Mouse (Mus musculus): ENCODE data around the gene Amigo3.

- no peak for TF ChIP-seq POLR2A (IDR thresholded peaks at IDR 0.05; ENCODE audit: low read depth, low read length)
- TF ChIP-seq CTCF (IDR thresholded peaks at IDR 0.05; ENCODE audit: borderline replicate concordance, insufficient read depth, low read length), result no peak
Observed at GRCm38 (mm10) chr9:108026584-108026983, 26.4 kb upstream of the Amigo3 start.

Data from embryonic fibroblast, embryonic 13.5 days (primary cell).